Mouse (Mus musculus): ENCODE data around the gene Tac4.

DNA sequence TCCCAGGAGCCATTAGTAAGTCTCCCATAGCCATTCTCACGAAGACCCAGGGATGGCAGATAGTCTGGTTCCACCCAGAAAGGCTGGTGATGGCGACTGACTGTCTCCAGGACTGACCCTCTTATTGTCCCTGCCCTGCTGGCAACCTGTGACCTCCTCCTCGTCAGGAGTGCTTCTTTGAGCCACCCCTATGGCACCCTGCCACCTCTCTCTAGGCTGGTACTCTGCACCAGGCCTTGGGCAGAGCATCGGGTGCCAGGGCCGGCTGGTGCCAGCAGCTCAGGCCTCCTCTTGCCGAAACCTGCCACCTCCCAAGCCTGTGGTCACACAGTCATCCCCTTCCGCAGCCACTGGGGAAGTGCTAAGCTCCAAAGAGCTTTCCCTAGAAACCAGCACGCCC lies 42.2 kb upstream of the Tac4 start:
- TF ChIP-seq CTCF (conservative IDR thresholded peaks at IDR 0.05; ENCODE audit: insufficient read depth, insufficient read length, low read depth, low read length) (no peak), POLR2A (IDR thresholded peaks at IDR 0.05; ENCODE audit: low read depth, low read length) (no peak)
